18 mouse cellular contexts compared by ENCODE assay signal in genomic region chr3:131769976-131770375, GRCm38 (mm10).
"Had no signal": no experiment of that assay in that cellular context is flagged by ENCODE, and none has a peak within 500 bp of the region (broad histone marks: within the 10 kb centered on the region; RNA-seq: fewer than 3 reads in every experiment).

No protein-coding gene starts in this region.

- H3K4me1 ChIP-seq: intestine, embryonic 15.5 days; liver, embryonic 13.5 days; midbrain, embryonic 12.5 days; midbrain, embryonic 15.5 days; neural tube, embryonic 12.5 days; neural tube, embryonic 15.5 days had no signal

- H3K27ac ChIP-seq: intestine, embryonic 15.5 days; layer of hippocampus, adult 2 months; left cerebral cortex, adult 2 months; liver, embryonic 13.5 days; midbrain, embryonic 12.5 days; midbrain, embryonic 15.5 days; neural tube, embryonic 12.5 days; neural tube, embryonic 15.5 days had no signal

- DNase-seq: layer of hippocampus, postnatal 36 days; liver, embryonic 13.5 days; lung, adult 2 months; lung, postnatal 14 days; lung, postnatal 4 days; right cerebral cortex, adult 18-20 months; right cerebral cortex, postnatal 14 days; right cerebral cortex, postnatal 4 days; thymus, adult 2 months; thymus, postnatal 14 days; thymus, postnatal 4 days had no signal

- H3K27me3 ChIP-seq: intestine, embryonic 15.5 days; liver, embryonic 13.5 days; midbrain, embryonic 12.5 days; midbrain, embryonic 15.5 days; neural tube, embryonic 12.5 days; neural tube, embryonic 15.5 days had no signal

- ATAC-seq: intestine, embryonic 15.5 days; midbrain, embryonic 15.5 days had no signal

- H3K36me3 ChIP-seq: intestine, embryonic 15.5 days; liver, embryonic 13.5 days; midbrain, embryonic 12.5 days; midbrain, embryonic 15.5 days; neural tube, embryonic 12.5 days; neural tube, embryonic 15.5 days had no signal

- H3K4me3 ChIP-seq: intestine, embryonic 15.5 days; layer of hippocampus, adult 2 months; left cerebral cortex, adult 2 months; liver, embryonic 13.5 days; midbrain, embryonic 12.5 days; midbrain, embryonic 15.5 days; neural tube, embryonic 12.5 days; neural tube, embryonic 15.5 days had no signal

- H3K4me2 ChIP-seq: intestine, embryonic 15.5 days; liver, embryonic 13.5 days; midbrain, embryonic 12.5 days; midbrain, embryonic 15.5 days; neural tube, embryonic 12.5 days; neural tube, embryonic 15.5 days had no signal

- H3K9ac ChIP-seq: intestine, embryonic 15.5 days; liver, embryonic 13.5 days; midbrain, embryonic 12.5 days; midbrain, embryonic 15.5 days; neural tube, embryonic 12.5 days; neural tube, embryonic 15.5 days had no signal

- H3K9me3 ChIP-seq: intestine, embryonic 15.5 days; liver, embryonic 13.5 days; midbrain, embryonic 12.5 days; midbrain, embryonic 15.5 days; neural tube, embryonic 12.5 days; neural tube, embryonic 15.5 days had no signal
